Mouse (Mus musculus) c-Kit-positive CD71-positive TER-119-positive erythroid progenitor cells, embryonic 14.5 days (primary cell): ENCODE measurements around the gene Ina.

ENCODE experiments used
- DNase-seq: peaks from one replicate; pipeline ENCODE4 v3.0.0-alpha.2; 2013; ENCODE audit warnings: low spot score

Ina gene

GRCm38 (mm10) chr19:47053471-47053870 is 39.0 kb downstream of the Ina start:
- DNase-seq = no peak

GRCm38 (mm10) chr19:47057684-47058083 is 43.2 kb downstream of the Ina start:
- no peak for DNase-seq

GRCm38 (mm10) chr19:47065860-47066259 is 51.4 kb downstream of the Ina start:
- no peak for DNase-seq

- peak; percentile 97 for DNase-seq
Observed at GRCm38 (mm10) chr19:47067096-47067882, 52.8 kb downstream of the Ina start, which contains the start of gene Taf5. TSS of gene Taf5 (plus strand) at chr19:47067746.

GRCm38 (mm10) chr19:47067924-47068611 is 53.6 kb downstream of the Ina start:
- peak; percentile 83 for DNase-seq
